Comparison of ENCODE assay signal across 9 mouse cellular contexts in the genomic region with DNA sequence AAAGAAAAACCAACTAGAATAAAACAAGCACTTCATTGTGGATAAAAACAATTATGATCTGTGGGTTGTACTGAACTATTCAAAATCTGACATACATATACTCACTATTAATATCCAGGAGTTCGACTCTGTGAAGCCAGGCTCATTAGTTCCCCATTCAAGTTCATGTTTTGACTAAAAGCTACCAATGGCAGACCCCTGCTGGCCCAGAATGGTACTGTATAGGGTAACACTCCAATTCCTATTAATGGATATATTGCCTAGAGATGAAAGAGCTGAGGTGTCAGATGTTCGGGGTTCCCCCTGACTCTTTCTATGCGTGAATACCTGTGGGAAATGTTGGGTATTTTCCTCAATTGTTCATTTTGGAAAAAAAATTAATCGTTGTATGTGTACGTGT.
DNase-seq lines count a peak whose midpoint lies in the region; ATAC-seq and TF ChIP-seq lines count a peak whose summit lies in the region.
"Had no signal": no experiment of that assay in that cellular context is flagged by ENCODE, and none has a peak within 500 bp of the region (broad histone marks: within the 10 kb centered on the region; RNA-seq: fewer than 3 reads in every experiment).

No protein-coding gene starts in this region.

- no peak overlapping the region for H3K4me3 ChIP-seq in liver, embryonic 12.5 days
- no peak overlapping the region for H3K4me3 ChIP-seq in hindbrain, embryonic 14.5 days (replicated peaks; ENCODE audit: low read length)
- no peak overlapping the region for H3K4me3 ChIP-seq in midbrain, postnatal 0 days (ENCODE audit: low read depth, low read length)
- H3K4me3 ChIP-seq: embryonic facial prominence, embryonic 13.5 days had no signal

- H3K4me1 ChIP-seq in liver, embryonic 12.5 days, result no peaks in the 10 kb centered on the region
- H3K4me1 ChIP-seq in hindbrain, embryonic 14.5 days (replicated peaks; ENCODE audit: control insufficient read depth, insufficient read depth, low read length), result peaks cover 2% of the 10 kb centered on the region; the same call in 1 of the 2 replicates
- H3K4me1 ChIP-seq in midbrain, postnatal 0 days (ENCODE audit: insufficient read depth, low read length), result no peaks in the 10 kb centered on the region

- no peaks in the 10 kb centered on the region for H3K27me3 ChIP-seq in liver, embryonic 12.5 days (replicated peaks)
- H3K27me3 ChIP-seq in hindbrain, embryonic 14.5 days (ENCODE audit: control insufficient read depth, insufficient read depth, low read length), result no peaks in the 10 kb centered on the region
- H3K27me3 ChIP-seq in midbrain, postnatal 0 days (ENCODE audit: insufficient read depth, low read length), result no peaks in the 10 kb centered on the region
- H3K27me3 ChIP-seq: embryonic facial prominence, embryonic 13.5 days had no signal

- WGBS in liver, embryonic 12.5 days (ENCODE audit: insufficient replicate concordance), result 37% methylated on average over 5 of the region's 5 CpGs
- 59% methylated on average over 5 of the region's 5 CpGs for WGBS in hindbrain, embryonic 14.5 days
- WGBS in midbrain, postnatal 0 days, result 58% methylated on average over 5 of the region's 5 CpGs

- no peaks in the 10 kb centered on the region for H3K9me3 ChIP-seq in liver, embryonic 12.5 days (replicated peaks)
- no peaks in the 10 kb centered on the region for H3K9me3 ChIP-seq in hindbrain, embryonic 14.5 days (ENCODE audit: control insufficient read depth, low read length)
- no peaks in the 10 kb centered on the region for H3K9me3 ChIP-seq in midbrain, postnatal 0 days (ENCODE audit: low read length)
- H3K9me3 ChIP-seq: embryonic facial prominence, embryonic 13.5 days had no signal

- ATAC-seq in liver, embryonic 12.5 days, result no peak
- ATAC-seq in hindbrain, embryonic 14.5 days (ENCODE audit: low FRiP score), result peak; percentile 54
- no peak for ATAC-seq in midbrain, postnatal 0 days (ENCODE audit: low FRiP score)

- intact Hi-C loops in left cerebral cortex, postnatal 10 days (cut with DNase I), result no loop called here

- peak; percentile 76 for TF ChIP-seq CTCF in midbrain, postnatal 0 days (IDR thresholded peaks at IDR 0.05)

- no peak overlapping the region for H3K27ac ChIP-seq in liver, embryonic 12.5 days
- H3K27ac ChIP-seq in hindbrain, embryonic 14.5 days, result no peak overlapping the region
- no peak overlapping the region for H3K27ac ChIP-seq in midbrain, postnatal 0 days (ENCODE audit: low read depth, low read length)
- H3K27ac ChIP-seq: embryonic facial prominence, embryonic 13.5 days had no signal

- no peaks in the 10 kb centered on the region for H3K36me3 ChIP-seq in liver, embryonic 12.5 days
- H3K36me3 ChIP-seq in hindbrain, embryonic 14.5 days (replicated peaks; ENCODE audit: control insufficient read depth, insufficient read depth), result no peaks in the 10 kb centered on the region
- no peaks in the 10 kb centered on the region for H3K36me3 ChIP-seq in midbrain, postnatal 0 days (ENCODE audit: insufficient read depth, low read length)
- H3K36me3 ChIP-seq: embryonic facial prominence, embryonic 13.5 days had no signal

- H3K9ac ChIP-seq in liver, embryonic 12.5 days, result no peak overlapping the region
- H3K9ac ChIP-seq in hindbrain, embryonic 14.5 days, result no peak overlapping the region
- no peak overlapping the region for H3K9ac ChIP-seq in midbrain, postnatal 0 days (replicated peaks; ENCODE audit: low read length, poor library complexity, severe bottlenecking)
- H3K9ac ChIP-seq: embryonic facial prominence, embryonic 13.5 days had no signal

- H3K4me2 ChIP-seq in liver, embryonic 12.5 days, result no peak overlapping the region
- H3K4me2 ChIP-seq in hindbrain, embryonic 14.5 days (replicated peaks), result no peak overlapping the region
- H3K4me2 ChIP-seq in midbrain, postnatal 0 days (ENCODE audit: low read depth, low read length, poor library complexity, severe bottlenecking), result no peak overlapping the region
- H3K4me2 ChIP-seq: embryonic facial prominence, embryonic 13.5 days had no signal

- DNase-seq in liver, result peak; percentile 47
- peak; percentile 26 to 46 for DNase-seq in adrenal gland, adult 18-20 months (ENCODE audit: low spot score in 2 of 2)
- peak; percentile 35 for DNase-seq in embryo, embryonic 11.5 days (ENCODE audit: low read depth, low spot score)
- DNase-seq in hindbrain, embryonic 14.5 days (ENCODE audit: low spot score), result peak; percentile 72
- peak; percentile 38 to 56 for DNase-seq in left cerebral cortex, postnatal 10 days (ENCODE audit: extremely low spot score in 1 of 2, low spot score in 2 of 2)
- DNase-seq in midbrain, postnatal 0 days (ENCODE audit: low spot score), result peak; percentile 71
- peak; percentile 18 to 38 for DNase-seq in thymus, adult 18-20 months
